Mouse (Mus musculus): ENCODE data around the gene Actg1.

GRCm38 (mm10) chr11:120299484-120299883 is 48.9 kb downstream of the Actg1 start:
- TF ChIP-seq EP300 (IDR thresholded peaks at IDR 0.05; ENCODE audit: low read length) = no peak
- TF ChIP-seq POLR2AphosphoS2 (IDR thresholded peaks at IDR 0.05; ENCODE audit: low read depth, low read length) = no peak
- no peak for TF ChIP-seq CTCF (conservative IDR thresholded peaks at IDR 0.05 in 1 of 2, IDR thresholded peaks at IDR 0.05 in 1 of 2; ENCODE audit: low read depth in 2 of 2, low read length in 2 of 2)
- TF ChIP-seq ELF1 (IDR thresholded peaks at IDR 0.05; ENCODE audit: low read depth, low read length) = no peak
- TF ChIP-seq POLR2A (IDR thresholded peaks at IDR 0.05; ENCODE audit: low read depth, low read length) = no peak
- TF ChIP-seq ZMIZ1 (IDR thresholded peaks at IDR 0.05; ENCODE audit: low read depth, low read length) = no peak
- TF ChIP-seq MYC (IDR thresholded peaks at IDR 0.05; ENCODE audit: low read depth, low read length) = no peak
- TF ChIP-seq ZNF384 (IDR thresholded peaks at IDR 0.05; ENCODE audit: low read depth, low read length) = no peak
- TF ChIP-seq TBP (conservative IDR thresholded peaks at IDR 0.05; ENCODE audit: low read depth, low read length) = no peak

Data from CH12.LX (cell line).